Mouse (Mus musculus): ENCODE measurements around the gene Zfp524.

Zfp524 gene

DNA sequence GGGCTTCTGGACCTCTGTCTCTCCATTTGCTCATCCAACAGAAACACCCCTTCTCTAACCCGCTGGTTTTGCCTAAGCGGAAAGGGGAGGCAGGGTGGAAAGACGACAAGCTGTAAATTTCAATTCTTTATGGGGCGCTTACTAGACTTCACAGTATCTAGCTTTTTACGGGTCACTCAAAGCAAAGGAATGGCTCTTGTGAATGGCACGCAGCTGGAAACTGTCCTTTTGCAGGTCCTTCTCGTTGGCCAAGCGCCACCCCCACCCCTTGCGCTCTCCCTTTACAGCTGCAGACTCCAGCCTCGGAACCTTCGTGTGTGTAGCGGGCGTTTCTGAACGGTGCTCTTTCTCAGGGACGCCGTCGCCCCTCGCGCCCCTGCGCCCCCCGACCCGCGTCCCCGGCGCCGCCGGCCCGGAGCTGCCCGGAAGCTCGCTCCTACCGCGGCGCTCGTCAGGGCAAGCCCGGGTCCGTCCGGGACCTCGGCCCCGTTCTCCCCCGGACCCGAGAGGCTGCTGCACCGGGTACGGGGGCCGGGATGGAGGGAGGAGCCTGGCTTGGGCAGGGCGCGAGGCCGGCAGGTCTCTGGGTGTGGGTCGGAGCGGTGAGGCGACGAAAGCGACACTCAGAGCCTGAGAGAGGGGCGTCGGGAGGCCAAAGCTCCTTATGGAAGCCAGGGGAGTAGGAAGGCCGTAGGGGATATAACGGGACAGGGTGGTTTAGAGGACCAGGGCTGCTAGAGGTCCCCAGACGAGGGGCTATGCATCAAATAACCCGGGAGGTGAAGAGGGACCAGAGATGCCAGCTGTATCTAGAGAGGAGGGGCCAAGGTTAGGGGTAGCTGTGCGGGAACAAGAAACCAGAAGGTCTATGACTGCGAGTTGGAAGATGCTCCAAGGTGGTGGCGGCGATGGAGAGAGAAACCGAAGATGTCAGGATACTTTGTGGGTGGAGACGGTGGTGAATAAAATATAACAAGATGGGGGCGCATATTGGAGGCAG is 37.3 kb downstream of the Zfp524 start, which contains the start of gene Zfp580:
Zfp580 (plus strand) TSS at position 346 of the 1,000 bp plus-strand sequence.
- DNase-seq (ENCODE audit: low spot score): no peak

DNA sequence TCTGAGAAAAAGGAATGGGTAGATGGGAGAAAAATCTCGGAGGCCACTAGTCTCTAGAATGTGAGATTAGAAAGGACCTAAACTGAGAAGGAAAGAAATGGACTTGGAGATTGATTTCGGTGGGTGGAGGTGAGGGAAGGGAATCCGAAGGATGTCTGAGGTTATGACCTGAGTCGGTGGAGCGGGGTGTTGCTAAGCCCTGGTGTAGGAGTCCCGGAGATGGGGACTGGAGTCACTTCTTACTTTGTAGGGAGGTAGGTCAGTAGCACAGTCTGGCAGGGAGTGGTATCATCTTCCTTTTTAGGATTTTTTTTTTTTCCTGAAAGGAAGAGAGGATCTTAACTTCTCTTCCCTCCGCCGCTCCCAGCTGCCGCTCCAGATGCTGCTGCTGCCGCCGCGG is 38.2 kb downstream of the Zfp524 start:
- no peak for DNase-seq (ENCODE audit: low spot score)

DNA sequence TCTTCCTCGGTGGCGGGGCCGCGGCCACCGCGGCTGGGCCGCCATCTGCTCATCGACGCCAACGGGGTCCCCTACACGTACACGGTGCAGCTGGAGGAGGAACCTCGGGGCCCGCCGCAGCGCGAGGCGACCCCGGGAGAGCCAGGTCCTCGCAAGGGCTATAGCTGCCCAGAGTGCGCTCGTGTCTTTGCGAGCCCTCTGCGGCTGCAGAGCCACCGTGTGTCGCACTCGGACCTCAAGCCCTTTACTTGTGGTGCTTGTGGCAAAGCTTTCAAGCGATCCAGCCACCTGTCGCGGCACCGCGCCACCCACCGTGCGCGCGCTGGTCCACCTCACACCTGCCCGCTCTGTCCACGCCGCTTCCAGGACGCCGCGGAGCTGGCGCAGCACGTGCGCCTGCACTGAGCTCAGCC is 38.7 kb downstream of the Zfp524 start:
- no peak for DNase-seq (ENCODE audit: low spot score)

DNA sequence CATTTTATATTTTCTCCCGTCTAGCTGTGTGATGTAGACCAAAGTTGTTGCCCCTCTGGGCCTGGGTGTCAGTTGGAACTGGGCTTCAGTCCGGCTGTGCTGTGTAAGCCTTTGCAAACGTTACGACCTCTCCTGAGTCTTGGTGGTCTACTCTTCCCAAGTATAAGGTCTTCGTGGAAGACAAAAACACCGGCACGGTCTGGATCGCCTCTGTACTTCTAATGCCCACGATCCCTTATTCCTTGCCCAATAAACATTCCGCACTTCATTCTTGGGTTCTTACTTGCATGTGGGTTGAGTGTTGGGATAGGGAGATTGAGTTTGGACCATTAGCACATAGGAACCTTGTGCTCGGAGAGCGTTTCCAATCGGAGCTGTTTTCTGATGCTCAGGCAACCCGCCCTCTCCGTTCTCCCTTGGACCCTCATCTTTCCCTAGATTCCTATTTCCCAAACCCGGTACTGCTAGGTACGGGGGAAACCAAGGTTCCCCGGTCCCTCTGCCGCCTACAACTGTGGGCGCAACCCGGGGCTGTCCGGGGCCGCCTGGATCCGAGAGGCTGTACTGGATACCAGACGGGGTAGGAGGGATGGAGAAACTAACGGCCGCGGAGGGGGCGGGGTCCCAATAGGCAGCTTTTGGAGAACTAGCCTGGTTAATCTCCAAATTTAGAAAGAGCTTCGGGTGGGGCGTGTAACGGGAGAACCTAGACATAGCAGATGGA is 39.4 kb downstream of the Zfp524 start:
- DNase-seq (ENCODE audit: low spot score): no peak

GRCm38 (mm10) chr7:5056651-5057263 is 42.5 kb downstream of the Zfp524 start:
- DNase-seq (ENCODE audit: low spot score): no peak

GRCm38 (mm10) chr7:5057381-5057780 is 43.2 kb downstream of the Zfp524 start:
- no peak for DNase-seq (ENCODE audit: low spot score)

GRCm38 (mm10) chr7:5057804-5058203 is 43.6 kb downstream of the Zfp524 start:
- no peak for DNase-seq (ENCODE audit: low spot score)

- no peak for DNase-seq (ENCODE audit: low spot score)
Measured at GRCm38 (mm10) chr7:5058631-5059030, 44.4 kb downstream of the Zfp524 start.

- no peak for DNase-seq (ENCODE audit: low spot score)
Measured at GRCm38 (mm10) chr7:5059421-5059820, 45.2 kb downstream of the Zfp524 start.

DNA sequence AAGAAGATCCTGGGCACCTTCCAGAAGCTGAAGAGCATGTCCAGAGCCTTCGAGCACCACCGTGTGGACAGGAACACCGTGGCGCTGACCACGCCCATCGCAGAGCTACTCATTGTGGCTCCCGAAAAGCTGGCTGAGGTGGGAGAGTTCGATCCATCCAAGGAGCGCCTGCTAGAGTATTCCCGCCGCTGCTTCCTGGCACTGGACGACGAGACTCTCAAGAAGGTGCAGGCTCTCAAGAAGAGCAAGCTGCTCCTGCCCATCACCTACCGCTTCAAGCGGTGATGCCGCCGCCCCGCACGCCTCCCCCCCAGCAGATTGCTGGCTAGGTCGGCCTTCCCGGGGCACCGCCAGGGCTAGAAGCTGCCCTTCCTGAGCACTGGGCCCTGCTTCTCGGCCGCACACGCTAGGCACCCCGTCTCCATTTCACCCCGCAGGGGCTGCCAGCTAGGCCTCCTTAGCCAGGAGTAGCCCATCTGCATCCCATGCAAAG is 46.1 kb downstream of the Zfp524 start:
- no peak for DNase-seq (ENCODE audit: low spot score)

DNA sequence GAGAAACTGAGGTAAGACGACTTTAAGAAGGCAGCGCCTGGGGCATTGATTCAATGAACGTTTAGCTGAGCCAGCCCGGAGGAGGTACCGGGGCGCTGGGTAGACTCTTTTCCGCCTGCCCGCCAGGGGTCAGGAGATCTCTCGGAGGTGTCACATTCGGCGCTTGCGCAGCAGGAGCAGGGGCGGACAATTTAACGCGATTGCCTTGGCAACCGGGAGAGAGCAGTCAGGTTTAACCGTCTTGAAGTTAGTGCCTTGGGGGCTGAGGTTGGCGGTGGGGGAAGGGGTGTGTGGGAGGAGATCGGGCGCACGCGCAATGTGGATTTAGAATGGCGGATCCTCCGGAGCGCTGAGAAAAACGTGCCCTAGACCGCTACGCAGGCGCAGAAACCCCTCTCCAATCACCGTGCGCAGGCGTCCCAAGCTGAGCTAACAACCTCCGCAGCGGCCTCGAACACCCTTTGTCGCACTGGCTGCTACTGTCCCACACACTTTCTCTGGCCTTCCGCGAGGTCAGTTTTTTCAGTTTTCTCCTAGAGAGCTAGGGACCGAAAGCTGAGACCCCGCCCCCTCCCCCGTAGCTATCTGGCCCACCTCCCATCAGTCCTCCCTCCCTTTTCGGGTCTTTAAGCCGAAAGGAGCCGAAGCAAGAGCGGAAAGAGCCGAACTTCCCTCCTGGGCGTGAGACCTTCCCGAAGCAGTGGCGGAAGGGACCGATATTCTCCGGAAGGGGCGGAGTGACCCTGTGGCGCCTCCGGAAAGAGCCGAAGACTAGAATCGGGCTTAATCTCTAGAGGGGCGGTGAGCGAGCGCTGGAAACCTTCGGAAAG is 46.9 kb downstream of the Zfp524 start:
- peak; percentile 98 for DNase-seq (ENCODE audit: low spot score)

DNA sequence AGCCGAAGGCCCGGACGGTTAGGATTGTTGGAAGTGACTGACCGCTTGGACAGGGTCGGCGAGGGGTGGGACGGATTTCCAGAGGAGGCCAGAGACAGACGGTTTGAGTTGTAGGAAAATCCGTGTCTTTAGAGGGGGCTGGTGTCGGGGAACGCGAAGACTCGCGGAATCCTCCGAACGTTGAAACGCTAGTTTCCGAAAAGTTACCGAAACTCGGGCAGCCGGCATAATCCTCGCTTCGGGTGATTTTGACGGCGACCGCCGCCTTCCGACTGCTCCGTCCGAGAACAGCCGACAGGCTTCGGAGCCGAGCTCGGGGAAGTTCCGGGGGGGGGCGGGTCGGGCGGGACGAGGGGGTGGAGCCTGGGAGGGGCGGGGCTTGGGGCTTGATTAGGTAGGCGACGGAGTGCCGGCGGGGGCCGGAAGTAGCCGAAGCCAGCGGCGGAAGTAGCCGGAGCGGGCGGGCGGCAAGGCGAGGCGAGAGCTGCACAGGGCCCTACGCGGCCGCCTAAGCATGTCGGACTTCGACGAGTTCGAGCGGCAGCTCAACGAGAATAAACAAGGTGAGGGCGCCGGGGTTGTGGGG is 47.7 kb downstream of the Zfp524 start, which contains the start of gene U2af2:
U2af2 (plus strand) TSS at position 370 of the 586 bp plus-strand sequence.
- DNase-seq (ENCODE audit: low spot score): no peak

GRCm38 (mm10) chr7:5062360-5063001 is 48.3 kb downstream of the Zfp524 start:
- DNase-seq (ENCODE audit: low spot score): no peak

DNA sequence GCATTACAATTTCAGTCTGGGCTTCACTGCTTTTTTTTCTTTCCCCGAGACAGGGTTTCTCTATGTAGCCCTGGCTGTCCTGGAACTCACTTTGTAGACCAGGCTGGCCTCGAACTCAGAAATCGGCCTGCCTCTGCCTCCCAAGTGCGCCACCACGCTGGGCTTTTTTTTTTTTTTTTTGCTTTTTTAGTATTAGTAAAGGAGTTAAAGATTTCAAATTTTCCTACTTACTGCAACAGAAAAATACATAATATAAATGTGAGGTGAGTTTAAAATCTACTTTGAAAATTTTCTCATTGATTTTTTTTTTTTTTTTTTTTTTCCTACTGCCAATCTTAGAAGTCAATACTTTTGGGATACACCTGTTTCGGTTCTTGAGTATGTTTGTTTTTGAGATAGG is 50.7 kb downstream of the Zfp524 start:
- DNase-seq (ENCODE audit: low spot score): no peak
